Mouse (Mus musculus): ENCODE measurements around the gene Gm20937. TPM values are rescaled to one million over a fixed set of nuclear protein-coding genes. Genes with fewer than 3 reads are reported as not detected.

Gene Gm20937
- not detected in 2 replicates for polyA plus RNA-seq (2015; fragmentation: Nextera tagmentation; extraction: Ambion mirVana)

GRCm38 (mm10) chrY:68294798-68295197 lies at the start of gene Gm20937:
TSS of gene Gm20937 (minus strand) at chrY:68294898.

Other genes with a start within 250 kb of the Gm20937 start
- gene Gm20816, start 243.1 kb upstream of the Gm20937 start, polyA plus RNA-seq (2015; fragmentation: Nextera tagmentation; extraction: Ambion mirVana) = not detected in 2 replicates

Data from neural tube, postnatal 0 days (tissue).